Mouse (Mus musculus): ENCODE measurements at regions not wholly inside any gene's neighbourhood (a gene's known extent, or its start where the extent isn't known, plus 50 kb on each side); places are given as distances from the start of the nearest gene placed in this dataset.

- no peak for TF ChIP-seq CTCF (IDR thresholded peaks at IDR 0.05)
- DNase-seq (ENCODE audit: low read depth, low spot score): peak; percentile 77
- no peaks in the 10 kb centered on the region for H3K27me3 ChIP-seq
- ATAC-seq: peak; percentile 84
- in situ Hi-C loops (cut with MboI; ENCODE audit: low pct_unique_long_range_greater_than_20kb): loop anchor here (5.0 kb wide), 1 partner anchor 53 kb away; no protein-coding TSS in a partner anchor
- POLR2A ChIA-PET: interaction anchor here (0.7 to 1.5 kb wide), 2 partner anchors 9 to 108 kb away, joined by 3 to 5 read pairs; no protein-coding TSS in a partner anchor
- CTCF ChIA-PET: interaction anchor here (0.8 to 2.4 kb wide), 6 partner anchors 11 to 62 kb away, joined by 3 to 12 read pairs (median 3); no protein-coding TSS in a partner anchor
Measured at GRCm38 (mm10) chr6:147199955-147200354, 64.0 kb downstream of the Pthlh start.

GRCm38 (mm10) chr6:147199411-147199810, 64.6 kb downstream of the Pthlh start:
- ATAC-seq (peak; percentile 85), DNase-seq (ENCODE audit: low read depth, low spot score) (peak; percentile 77)
- no peaks in the 10 kb centered on the region for H3K27me3 ChIP-seq
- in situ Hi-C loops (cut with MboI; ENCODE audit: low pct_unique_long_range_greater_than_20kb): loop anchor here (5.0 kb wide), 1 partner anchor 52 kb away; no protein-coding TSS in a partner anchor
- ChIA-PET POLR2A (interaction anchor here (0.7 to 1.5 kb wide), 2 partner anchors 9 to 108 kb away, joined by 3 to 5 read pairs; no protein-coding TSS in a partner anchor), CTCF (interaction anchor here (0.8 to 2.4 kb wide), 6 partner anchors 11 to 61 kb away, joined by 3 to 12 read pairs (median 3); no protein-coding TSS in a partner anchor)
- TF ChIP-seq CTCF (IDR thresholded peaks at IDR 0.05): no peak

GRCm38 (mm10) chr6:147196432-147196831, 67.6 kb downstream of the Pthlh start:
- peak; percentile 32 for ATAC-seq
- POLR2A ChIA-PET: interaction anchor here (0.6 kb wide), 1 partner anchor 15 kb away, joined by 7 read pairs; no protein-coding TSS in a partner anchor
- in situ Hi-C loops (cut with MboI; ENCODE audit: low pct_unique_long_range_greater_than_20kb): loop anchor here (5.0 kb wide), 1 partner anchor 49 kb away; no protein-coding TSS in a partner anchor

DNA sequence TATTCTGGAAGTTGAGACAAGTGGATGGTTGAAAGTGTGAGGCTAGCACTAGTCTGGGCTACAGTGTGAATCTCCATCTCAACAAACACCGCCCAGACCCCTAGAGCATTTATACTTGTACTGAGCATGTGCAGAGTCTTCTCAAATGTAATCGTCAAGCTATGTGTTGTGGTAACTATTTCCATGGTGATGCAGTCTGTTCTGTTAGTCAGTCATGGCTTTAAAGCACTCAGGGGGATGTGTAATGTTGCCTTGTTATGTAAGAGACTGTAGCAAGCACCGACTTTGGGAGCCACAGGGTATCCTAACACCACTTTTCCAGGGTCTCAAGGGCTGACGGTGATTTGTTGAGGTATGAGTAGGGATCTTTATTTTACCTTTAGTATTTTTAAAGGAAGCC, 68.7 kb downstream of the Pthlh start:
- TF ChIP-seq CTCF (IDR thresholded peaks at IDR 0.05): no peak
- ChIA-PET CTCF (no interaction called here), POLR2A (no interaction called here)
- no peaks in the 10 kb centered on the region for H3K27me3 ChIP-seq
- in situ Hi-C loops (cut with MboI; ENCODE audit: low pct_unique_long_range_greater_than_20kb): loop anchor here (5.0 kb wide), 1 partner anchor 48 kb away; no protein-coding TSS in a partner anchor
- ATAC-seq (no peak), DNase-seq (ENCODE audit: low read depth, low spot score) (no peak)

More at GRCm38 (mm10) chr6:147196432-147196831, 67.6 kb downstream of the Pthlh start:
- CTCF ChIA-PET: no interaction called here
- peak; percentile 77 for DNase-seq (ENCODE audit: low read depth, low spot score)
- no peaks in the 10 kb centered on the region for H3K27me3 ChIP-seq
- no peak for TF ChIP-seq CTCF (IDR thresholded peaks at IDR 0.05)

GRCm38 (mm10) chr6:147187710-147188109, 76.3 kb downstream of the Pthlh start:
- CTCF ChIA-PET: no interaction called here
- POLR2A ChIA-PET: no interaction called here
- no peak for TF ChIP-seq CTCF (IDR thresholded peaks at IDR 0.05)
- no peaks in the 10 kb centered on the region for H3K27me3 ChIP-seq
- no peak for DNase-seq (ENCODE audit: low read depth, low spot score)
- ATAC-seq: no peak
- in situ Hi-C loops (cut with MboI; ENCODE audit: low pct_unique_long_range_greater_than_20kb): no loop called here

DNA sequence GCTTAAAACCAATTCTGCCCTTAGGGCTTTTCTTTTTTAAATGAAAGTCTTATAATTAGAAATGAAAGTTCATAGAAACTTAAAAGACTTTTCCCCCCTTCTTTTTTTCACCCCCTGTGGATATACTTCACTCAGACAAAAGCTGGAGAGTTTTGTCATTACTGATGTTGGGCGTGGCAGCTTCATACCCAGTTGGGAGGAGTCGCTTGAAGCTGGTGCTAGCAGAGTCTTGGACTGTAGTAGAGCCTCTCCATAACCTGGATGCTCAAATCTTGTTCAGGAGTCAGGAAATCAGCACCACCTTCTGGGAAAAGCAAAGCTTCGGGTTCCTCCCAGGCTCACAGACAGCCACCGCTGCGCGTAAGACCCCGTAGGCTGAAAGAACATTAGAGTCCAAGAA, 85.7 kb downstream of the Pthlh start:
- TF ChIP-seq CTCF (IDR thresholded peaks at IDR 0.05): no peak

GRCm38 (mm10) chr6:147176176-147176575, 85.0 kb downstream of the Klhl42 start:
- no peak for DNase-seq (ENCODE audit: low read depth, low spot score)
- no peaks in the 10 kb centered on the region for H3K27me3 ChIP-seq
- ATAC-seq: no peak
- no peak for TF ChIP-seq CTCF (IDR thresholded peaks at IDR 0.05)
- ChIA-PET CTCF (no interaction called here), POLR2A (no interaction called here)
- in situ Hi-C loops (cut with MboI; ENCODE audit: low pct_unique_long_range_greater_than_20kb): no loop called here

More for the DNA sequence above, 85.7 kb downstream of the Pthlh start:
- DNase-seq (ENCODE audit: low read depth, low spot score): no peak
- no peaks in the 10 kb centered on the region for H3K27me3 ChIP-seq
- ATAC-seq: no peak
- ChIA-PET CTCF (interaction anchor here (1.1 kb wide), 1 partner anchor 62 kb away, joined by 4 read pairs; no protein-coding TSS in a partner anchor), POLR2A (no interaction called here)
- in situ Hi-C loops (cut with MboI; ENCODE audit: low pct_unique_long_range_greater_than_20kb): no loop called here
